Mouse (Mus musculus) olfactory bulb, adult 2 months (tissue): ENCODE measurements around the gene Ppp1ca.

Source experiments
- CTCF ChIP-seq: fragments of 200-500 bp; IDR thresholded peaks from 2 replicates; pipeline ENCODE4 v1.5.1; 2012; ENCODE audit warnings: low read depth, mild to moderate bottlenecking, low read length, moderate library complexity; ENCODE audit not compliant: insufficient read depth
- POLR2A ChIP-seq: fragments of 200-500 bp; IDR thresholded peaks from 2 replicates; pipeline ENCODE4 v1.6.1; 2012; ENCODE audit warnings: mild to moderate bottlenecking, low read depth, low read length, moderate library complexity; ENCODE audit not compliant: insufficient read depth

GRCm38 (mm10) chr19:4230415-4230814 is 38.5 kb downstream of the Ppp1ca start:
- TF ChIP-seq POLR2A (no peak), CTCF (no peak)
